Mouse (Mus musculus) kidney, embryonic 15.5 days (tissue): ENCODE measurements around the gene 2210016F16Rik. TPM values are rescaled to one million over a fixed set of nuclear protein-coding genes. Genes with fewer than 3 reads are reported as not detected.
"Not testable (repeated sequence)": the region's sequence is repeated elsewhere in the genome, so short reads cannot be mapped to it uniquely, and the experiment has no call there.

ENCODE experiments used
- ATAC-seq: fragments of 200-750 bp; cut with Nextera tagmentation; replicated peaks from 2 replicates; pipeline ENCODE4 v1.8.0; 2017; ENCODE audit warnings: moderate TSS enrichment; ENCODE audit not compliant: low FRiP score
- H3K27ac ChIP-seq: fragments of 300-500 bp; sonication (generic); 2 replicates; pipeline ENCODE4 v1.5.1; 2015; ENCODE audit warnings: mild to moderate bottlenecking, inconsistent platforms
- H3K27me3 ChIP-seq: fragments of 300-500 bp; sonication (generic); 2 replicates; pipeline ENCODE4 v1.6.1; 2015; ENCODE audit warnings: inconsistent platforms
- H3K36me3 ChIP-seq: fragments of 300-500 bp; sonication (generic); 2 replicates; pipeline ENCODE4 v1.6.1; 2015; ENCODE audit warnings: inconsistent platforms
- H3K4me1 ChIP-seq: fragments of 300-500 bp; sonication (generic); 2 replicates; pipeline ENCODE4 v1.6.1; 2015; ENCODE audit warnings: inconsistent platforms
- H3K4me2 ChIP-seq: fragments of 300-500 bp; sonication (generic); 2 replicates; pipeline ENCODE4 v1.6.1; 2015; ENCODE audit warnings: moderate library complexity, mild to moderate bottlenecking, inconsistent platforms
- H3K4me3 ChIP-seq: fragments of 300-500 bp; sonication (generic); replicated peaks from 2 replicates; pipeline ENCODE4 v1.5.1; 2015; ENCODE audit warnings: mild to moderate bottlenecking, inconsistent platforms
- H3K9ac ChIP-seq: fragments of 300-500 bp; sonication (generic); 2 replicates; pipeline ENCODE4 v1.6.1; 2015; ENCODE audit warnings: mild to moderate bottlenecking, inconsistent platforms
- H3K9me3 ChIP-seq: fragments of 300-500 bp; sonication (generic); replicated peaks from 2 replicates; pipeline ENCODE4 v1.6.1; 2016; ENCODE audit warnings: inconsistent platforms
- WGBS: fragments of 180-500 bp; shearing (Covaris S2); methylation state at CpG from one replicate; pipeline ENCODE4 v1.1.7; 2015; ENCODE audit warnings: mixed read lengths; 5-methylcytosine and 5-hydroxymethylcytosine counted together
- polyA plus RNA-seq: library from polyadenylated mRNA; unstranded; fragments of >200 nt; fragmentation: Nextera tagmentation; extraction: Ambion mirVana; gene quantifications from 2 replicates; pipeline ENCODE4 v1.2.1, GENCODE M21; 2015

2210016F16Rik gene
- polyA plus RNA-seq, 1 experiment from 2014 or later: 29.5 TPM

DNA sequence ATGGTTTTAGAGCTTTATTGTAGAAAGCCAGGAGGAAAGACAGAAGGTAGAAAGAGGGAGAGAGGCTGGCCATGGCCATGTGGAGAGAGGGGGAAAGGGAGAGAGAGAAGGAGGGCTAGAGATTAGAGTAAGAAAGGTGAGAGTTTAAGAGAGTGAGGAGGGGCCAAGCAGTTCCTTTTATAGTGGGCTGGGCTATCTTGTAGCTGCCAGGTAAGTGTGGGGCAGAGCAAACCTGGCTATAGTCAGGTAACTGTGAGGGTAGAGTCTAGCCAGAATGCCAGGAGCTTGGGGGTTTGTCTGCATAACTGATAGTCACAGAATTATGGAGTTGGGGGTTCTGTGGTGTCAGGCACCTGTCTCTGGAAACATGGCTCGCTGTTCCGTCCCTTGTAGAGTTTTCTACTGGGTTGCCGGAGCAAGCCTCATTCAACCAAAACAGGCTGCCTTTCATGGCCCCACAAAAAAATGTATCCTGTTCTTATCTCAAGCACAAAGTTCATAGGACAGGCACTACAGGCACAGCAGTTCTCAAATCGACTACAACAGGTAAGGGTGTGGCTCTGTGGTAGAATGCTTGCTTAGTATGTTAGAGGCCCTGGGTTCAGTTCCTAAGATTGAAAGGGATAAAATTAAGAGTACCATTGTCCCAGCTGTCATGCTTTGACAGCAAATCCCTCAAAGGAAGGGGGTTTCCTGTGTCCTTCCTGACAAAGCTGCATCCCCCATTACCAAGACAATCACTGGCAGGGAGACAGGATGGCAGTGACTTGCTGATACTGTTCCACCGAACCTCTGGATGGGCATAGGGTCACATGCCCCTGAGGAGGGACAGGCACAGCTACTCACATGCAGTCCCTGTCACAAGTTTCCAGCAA, 12.5 kb downstream of the 2210016F16Rik start:
- Histone ChIP-seq H3K36me3 (no peaks in the 10 kb centered on the region), H3K4me2 (no peak overlapping the region), H3K27me3 (no peaks in the 10 kb centered on the region), H3K4me3 (no peak overlapping the region), H3K9me3 (peaks cover 4% of the 10 kb centered on the region; the same call in 1 of the 2 replicates), H3K27ac (no peak overlapping the region), H3K9ac (no peak overlapping the region), H3K4me1 (no peaks in the 10 kb centered on the region)
- 81% methylated on average over 5 of the region's 5 CpGs for WGBS
- no peak for ATAC-seq

DNA sequence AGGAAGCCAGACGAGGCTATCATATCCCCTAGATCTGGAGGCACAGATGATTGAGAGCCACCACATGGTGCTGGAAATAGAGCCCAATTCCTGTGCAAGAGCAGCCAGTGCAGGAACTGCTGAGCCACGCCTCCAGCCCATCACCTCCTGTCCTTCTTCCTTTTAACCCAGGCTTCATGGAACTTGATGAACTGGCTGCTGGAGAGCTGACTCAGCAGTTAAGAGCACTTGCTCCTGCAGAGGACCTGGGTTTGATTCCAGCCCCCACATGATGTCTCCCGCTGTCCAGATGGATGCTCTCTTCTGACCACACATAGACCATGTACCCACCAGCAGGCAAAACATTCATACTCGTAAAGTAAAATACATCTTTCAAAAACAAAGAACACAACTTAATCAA, 16.2 kb downstream of the 2210016F16Rik start:
- H3K27me3 ChIP-seq: no peaks in the 10 kb centered on the region
- no peak overlapping the region for H3K4me3 ChIP-seq
- no peaks in the 10 kb centered on the region for H3K9me3 ChIP-seq
- no peaks in the 10 kb centered on the region for H3K36me3 ChIP-seq
- no peak for ATAC-seq
- H3K9ac ChIP-seq: no peak overlapping the region
- 71% methylated on average over 4 of the region's 4 CpGs for WGBS
- H3K27ac ChIP-seq: no peak overlapping the region
- H3K4me1 ChIP-seq: peaks cover 5% of the 10 kb centered on the region; the same call in 1 of the 2 replicates
- H3K4me2 ChIP-seq: no peak overlapping the region

DNA sequence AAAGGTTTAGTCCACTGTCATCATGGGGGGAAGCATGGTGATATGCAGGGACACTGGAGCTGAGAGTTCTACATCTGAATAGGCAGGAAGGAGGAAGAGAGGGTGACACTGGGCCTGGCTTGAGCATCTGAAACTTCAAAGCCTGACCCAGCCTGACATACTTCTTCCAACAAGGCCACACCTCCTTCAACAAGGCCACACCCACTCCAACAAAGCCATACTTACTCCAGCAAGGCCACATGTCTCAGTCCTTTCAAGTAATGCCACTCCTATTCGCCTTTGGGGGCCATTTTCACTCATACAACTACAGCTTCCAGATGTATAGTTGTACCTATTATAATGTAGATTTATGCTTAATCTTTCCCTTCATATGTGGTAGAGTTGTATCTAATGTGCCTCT, 17.4 kb downstream of the 2210016F16Rik start:
- H3K9ac ChIP-seq: no peak overlapping the region
- no peak for ATAC-seq
- no peaks in the 10 kb centered on the region for H3K27me3 ChIP-seq
- H3K4me3 ChIP-seq: no peak overlapping the region
- no peaks in the 10 kb centered on the region for H3K9me3 ChIP-seq
- H3K27ac ChIP-seq: no peak overlapping the region
- H3K36me3 ChIP-seq: no peaks in the 10 kb centered on the region
- WGBS: 70% methylated on average over 1 of the region's 1 CpGs
- no peak overlapping the region for H3K4me2 ChIP-seq
- H3K4me1 ChIP-seq: peaks cover 5% of the 10 kb centered on the region; the same call in 1 of the 2 replicates

DNA sequence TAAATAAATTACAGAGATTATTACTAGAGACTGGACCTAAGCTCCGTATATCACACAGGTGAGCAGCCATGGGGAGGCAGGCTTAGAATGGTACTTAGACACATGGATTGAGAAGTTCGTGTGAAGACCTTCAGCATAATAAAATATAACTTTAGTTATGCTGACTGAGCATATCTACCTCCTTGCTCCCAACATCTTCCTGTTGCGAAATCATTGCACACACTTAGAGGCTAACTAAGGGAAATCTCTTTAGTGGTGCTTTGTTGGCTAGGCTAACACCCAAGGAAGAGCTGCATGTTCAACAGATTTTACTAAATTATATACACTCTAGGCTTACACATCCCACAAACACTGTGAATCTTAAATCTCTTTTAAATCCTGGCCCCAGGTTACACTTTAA, 18.7 kb downstream of the 2210016F16Rik start:
- 87% methylated on average over 3 of the region's 3 CpGs for WGBS
- ATAC-seq: no peak
- H3K9me3 ChIP-seq: no peaks in the 10 kb centered on the region
- no peaks in the 10 kb centered on the region for H3K27me3 ChIP-seq
- H3K36me3 ChIP-seq: no peaks in the 10 kb centered on the region
- H3K4me1 ChIP-seq: peaks cover 5% of the 10 kb centered on the region; the same call in 1 of the 2 replicates
- H3K4me3 ChIP-seq: no peak overlapping the region
- no peak overlapping the region for H3K27ac ChIP-seq
- H3K9ac ChIP-seq: no peak overlapping the region
- H3K4me2 ChIP-seq: no peak overlapping the region

DNA sequence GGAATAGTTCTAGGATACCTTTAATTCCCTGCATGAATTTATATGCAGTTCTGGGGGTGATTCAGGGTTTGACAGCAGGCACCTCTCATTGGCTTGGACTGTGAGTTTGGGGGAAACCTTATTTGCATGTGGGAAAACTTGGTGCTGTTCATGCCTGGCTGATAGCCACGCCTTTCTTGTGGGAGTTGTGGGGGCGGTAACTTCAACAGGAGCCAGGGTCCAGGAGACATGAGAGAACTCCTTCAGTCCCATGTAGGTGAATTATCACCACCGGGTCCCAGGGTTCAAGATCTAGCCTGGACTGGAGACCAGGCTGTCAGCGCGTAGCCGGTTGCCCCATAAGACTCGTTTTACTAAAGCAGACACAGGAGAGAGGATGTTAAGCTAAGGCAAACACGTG, 19.8 kb downstream of the 2210016F16Rik start:
- not testable (repeated sequence) for H3K4me3 ChIP-seq, ATAC-seq, H3K27ac ChIP-seq, H3K4me1 ChIP-seq, H3K27me3 ChIP-seq, H3K36me3 ChIP-seq, H3K4me2 ChIP-seq, H3K9ac ChIP-seq, H3K9me3 ChIP-seq
- 39% methylated on average over 8 of the region's 8 CpGs for WGBS

DNA sequence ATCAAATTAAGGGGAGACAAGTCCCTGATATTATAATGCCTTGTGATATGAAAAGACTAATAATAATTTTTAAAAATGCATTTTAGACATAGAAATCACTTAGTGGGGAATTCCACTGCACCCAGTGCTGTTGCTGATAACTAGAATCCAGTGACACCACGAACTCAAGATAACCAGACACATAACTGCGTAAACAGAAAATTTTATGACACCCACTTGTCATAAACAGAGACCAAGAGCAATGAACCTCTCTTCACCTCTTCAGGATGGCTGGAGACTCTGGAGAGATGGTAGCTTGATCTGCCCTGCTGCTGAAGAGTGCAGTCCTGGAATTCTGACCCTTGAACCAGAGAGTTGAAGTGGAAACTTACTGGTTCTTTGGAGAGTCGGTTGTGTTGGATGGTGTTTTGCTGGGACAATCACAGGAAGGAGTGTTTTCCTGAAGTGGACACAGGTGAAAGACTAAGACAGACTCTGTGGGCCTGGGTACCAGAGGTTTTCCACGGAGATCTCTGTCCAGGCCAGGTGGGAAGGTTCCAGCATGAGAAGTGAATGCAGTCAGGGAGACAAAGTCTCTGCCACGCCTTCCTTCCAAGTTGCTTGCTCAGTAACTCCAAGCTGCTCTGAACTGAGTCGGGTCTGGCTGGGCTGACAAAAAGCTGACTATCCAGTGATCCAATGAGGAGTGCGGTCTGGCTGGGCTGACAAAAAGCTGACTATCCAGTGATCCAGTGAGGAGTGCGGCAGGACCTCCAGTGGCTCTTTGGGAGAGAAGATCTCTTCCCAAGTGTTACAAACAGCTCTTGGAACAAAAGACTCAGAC, 20.5 kb downstream of the 2210016F16Rik start:
- no peak overlapping the region for H3K9ac ChIP-seq
- H3K4me1 ChIP-seq: peaks cover 5% of the 10 kb centered on the region; the same call in 1 of the 2 replicates
- H3K9me3 ChIP-seq: no peaks in the 10 kb centered on the region
- H3K27me3 ChIP-seq: no peaks in the 10 kb centered on the region
- H3K4me2 ChIP-seq: no peak overlapping the region
- no peak overlapping the region for H3K4me3 ChIP-seq
- no peak overlapping the region for H3K27ac ChIP-seq
- ATAC-seq: no peak
- WGBS: 77% methylated on average over 8 of the region's 8 CpGs
- H3K36me3 ChIP-seq: no peaks in the 10 kb centered on the region

DNA sequence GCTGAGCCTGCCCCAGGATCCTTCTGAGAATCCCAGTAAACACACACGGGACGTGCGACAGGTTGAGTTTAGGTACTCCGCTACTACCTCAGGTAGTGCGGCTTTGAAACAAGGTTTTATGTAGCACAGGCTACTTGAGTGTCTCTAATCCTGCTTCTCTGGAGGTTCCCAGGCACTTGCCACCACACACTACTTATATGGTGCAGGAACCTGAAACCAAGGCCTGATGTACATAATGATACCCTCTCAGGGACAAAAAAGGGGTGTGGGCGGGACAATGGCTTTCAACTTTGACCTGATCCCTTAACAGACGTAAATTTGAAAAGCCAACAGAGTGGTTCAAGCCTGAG, 25.7 kb downstream of the 2210016F16Rik start:
- peak; percentile 75; the same call in 1 of the 2 replicates for ATAC-seq
- H3K27me3 ChIP-seq: no peaks in the 10 kb centered on the region
- H3K9me3 ChIP-seq: no peaks in the 10 kb centered on the region
- peak overlapping the region; percentile 99 for H3K4me2 ChIP-seq
- H3K27ac ChIP-seq: peak overlapping the region; percentile 65
- WGBS: 3% methylated on average over 7 of the region's 7 CpGs
- H3K4me1 ChIP-seq: peaks cover 8% of the 10 kb centered on the region; the same call in 1 of the 2 replicates
- H3K4me3 ChIP-seq: peak overlapping the region; percentile 74
- peak overlapping the region; percentile 31; the same call in 1 of the 2 replicates for H3K9ac ChIP-seq
- no peaks in the 10 kb centered on the region for H3K36me3 ChIP-seq

DNA sequence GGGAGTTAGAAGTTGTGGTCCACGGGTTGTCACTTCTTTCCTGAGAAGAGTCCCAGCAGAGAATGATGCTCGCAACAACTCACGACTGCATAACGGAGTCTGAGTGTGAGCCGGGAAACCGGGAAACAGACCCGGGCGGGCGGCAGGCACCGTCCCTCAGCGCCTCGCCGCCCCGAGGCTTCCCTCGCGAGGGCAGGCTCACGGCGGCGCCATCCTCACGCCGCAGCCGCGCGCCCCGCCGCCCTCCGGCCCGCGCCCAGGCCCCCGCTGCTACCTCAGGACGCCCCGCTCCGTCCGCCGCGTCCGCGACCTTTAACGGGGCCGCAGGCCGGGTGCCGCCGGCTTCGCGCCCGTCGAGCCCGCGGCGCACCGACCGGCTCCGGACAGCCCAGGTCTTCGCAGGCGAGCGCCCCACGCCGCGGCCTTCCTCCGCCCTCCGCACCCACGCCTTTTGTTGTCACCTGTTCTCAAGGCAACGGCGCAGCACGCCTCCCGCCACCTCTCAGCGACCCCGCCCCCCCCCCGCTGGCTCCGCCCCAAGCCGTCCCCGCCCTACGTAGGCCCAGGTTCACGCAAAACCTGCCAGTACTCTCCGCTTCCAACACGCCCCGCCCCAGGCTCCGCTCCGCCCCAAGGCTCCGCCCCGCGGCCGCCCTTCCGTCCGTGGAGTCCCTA, 26.3 kb downstream of the 2210016F16Rik start, which contains the start of gene Kif27:
Kif27 (minus strand) TSS at position 494 of the 675 bp plus-strand sequence.
- H3K4me3 ChIP-seq: peak within 1 kb of the TSS; percentile 74
- ATAC-seq: peak; percentile 99
- under 1% methylated on average over 76 of the region's 85 CpGs for WGBS

DNA sequence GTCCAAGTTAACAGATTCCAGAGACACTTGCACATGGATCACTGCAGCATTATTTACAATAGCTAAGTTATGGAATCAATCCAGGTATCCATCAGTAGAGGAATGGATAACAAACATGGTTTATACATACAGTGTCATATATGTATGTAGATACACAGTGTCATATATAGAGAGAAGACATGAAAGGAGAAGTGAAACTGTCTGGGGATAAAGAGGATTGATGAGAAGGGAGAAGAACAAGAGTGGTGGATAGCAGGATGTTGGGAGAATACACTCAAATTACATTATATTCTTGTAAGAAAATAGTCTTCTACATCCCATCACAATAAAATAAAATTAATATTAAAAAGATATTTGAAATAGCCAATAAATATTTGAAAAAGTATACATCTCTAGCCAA, 32.0 kb downstream of the 2210016F16Rik start:
- Histone ChIP-seq H3K27ac (no peak overlapping the region), H3K36me3 (no peaks in the 10 kb centered on the region), H3K4me3 (no peak overlapping the region), H3K9me3 (no peaks in the 10 kb centered on the region), H3K4me1 (no peaks in the 10 kb centered on the region), H3K27me3 (no peaks in the 10 kb centered on the region), H3K9ac (no peak overlapping the region), H3K4me2 (no peak overlapping the region)
- ATAC-seq: no peak

More for the DNA sequence above, 26.3 kb downstream of the 2210016F16Rik start, which contains the start of gene Kif27:
- peaks cover 8% of the 10 kb centered on the region; the same call in 1 of the 2 replicates for H3K4me1 ChIP-seq
- peak within 1 kb of the TSS; percentile 99 for H3K4me2 ChIP-seq
- H3K27ac ChIP-seq: peak within 1 kb of the TSS; percentile 65
- no peaks in the 10 kb centered on the region for H3K9me3 ChIP-seq
- no peaks in the 10 kb centered on the region for H3K36me3 ChIP-seq
- no peaks in the 10 kb centered on the region for H3K27me3 ChIP-seq
- peak within 1 kb of the TSS; percentile 66 for H3K9ac ChIP-seq

DNA sequence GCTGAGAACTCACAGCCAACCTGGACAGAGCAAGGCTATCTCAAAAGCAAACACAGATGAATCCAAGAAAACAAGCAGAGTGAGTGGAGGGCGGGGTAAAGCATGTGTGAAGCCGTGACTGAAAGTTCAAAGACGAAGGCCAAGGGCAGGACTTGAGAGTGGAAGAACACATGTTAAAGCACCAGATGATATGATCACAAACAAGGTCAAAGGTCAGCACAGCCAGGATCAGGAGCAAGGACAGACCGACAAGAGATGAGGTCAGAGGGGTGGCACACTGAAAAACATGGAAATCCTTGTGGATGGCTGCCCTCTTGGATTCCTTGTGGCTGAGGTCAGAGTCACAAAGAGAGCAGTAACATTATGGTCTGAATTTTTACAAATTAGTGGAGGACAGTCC, 34.4 kb downstream of the 2210016F16Rik start:
- no peak overlapping the region for H3K9ac ChIP-seq
- H3K36me3 ChIP-seq: no peaks in the 10 kb centered on the region
- no peaks in the 10 kb centered on the region for H3K4me1 ChIP-seq
- no peak overlapping the region for H3K27ac ChIP-seq
- no peaks in the 10 kb centered on the region for H3K27me3 ChIP-seq
- no peak overlapping the region for H3K4me2 ChIP-seq
- ATAC-seq: no peak
- H3K9me3 ChIP-seq: no peaks in the 10 kb centered on the region
- H3K4me3 ChIP-seq: no peak overlapping the region
- 58% methylated on average over 4 of the region's 4 CpGs for WGBS

DNA sequence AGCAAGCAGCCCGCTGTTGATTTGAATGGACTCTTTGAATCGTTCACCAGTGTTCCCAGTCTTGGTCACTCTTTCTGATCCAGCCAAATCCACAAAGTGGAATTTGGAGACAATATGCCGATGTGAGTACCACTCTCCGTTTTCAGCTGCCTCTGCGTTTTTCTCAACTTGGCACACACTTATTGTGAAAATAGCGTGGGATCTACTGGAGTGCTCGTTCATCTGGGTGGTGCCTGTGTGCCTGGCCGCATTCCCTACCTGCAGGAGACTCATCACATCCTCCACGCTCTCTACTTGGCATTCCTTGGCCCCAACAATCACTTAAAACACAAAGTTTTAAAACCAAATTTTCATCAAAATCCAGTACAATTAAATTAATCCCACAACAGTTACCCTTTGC, 40.5 kb downstream of the 2210016F16Rik start:
- Histone ChIP-seq H3K36me3 (no peaks in the 10 kb centered on the region), H3K4me2 (no peak overlapping the region), H3K9ac (no peak overlapping the region), H3K27me3 (no peaks in the 10 kb centered on the region), H3K27ac (no peak overlapping the region), H3K4me3 (no peak overlapping the region), H3K4me1 (no peaks in the 10 kb centered on the region), H3K9me3 (no peaks in the 10 kb centered on the region)
- 85% methylated on average over 9 of the region's 9 CpGs for WGBS
- ATAC-seq: no peak
